Mouse (Mus musculus) kidney, adult 2 months (tissue): Measurements from ENCODE around the gene Tnfsf13.
"Not testable (repeated sequence)": the region's sequence is repeated elsewhere in the genome, so short reads cannot be mapped to it uniquely, and the experiment has no call there.

ENCODE experiments used
- CTCF ChIP-seq: fragments of 200-500 bp; conservative IDR thresholded peaks from 2 replicates; pipeline ENCODE4 v1.5.1; 2011; ENCODE audit warnings: low read depth, mild to moderate bottlenecking, control low read depth, low read length, moderate library complexity, mixed read lengths; ENCODE audit not compliant: insufficient read depth, insufficient read length
- POLR2A ChIP-seq: fragments of 200-500 bp; IDR thresholded peaks from one replicate; pipeline ENCODE4 v1.6.1; 2011; ENCODE audit warnings: low read depth, low read length, control low read depth

- TF ChIP-seq CTCF, POLR2A: not testable (repeated sequence)
These were observed 17.3 kb upstream of the Tnfsf13 start for GRCm38 (mm10) chr11:69702886-69703285.
